ENCODE assay signal across 8 mouse cellular contexts in the genomic region with DNA sequence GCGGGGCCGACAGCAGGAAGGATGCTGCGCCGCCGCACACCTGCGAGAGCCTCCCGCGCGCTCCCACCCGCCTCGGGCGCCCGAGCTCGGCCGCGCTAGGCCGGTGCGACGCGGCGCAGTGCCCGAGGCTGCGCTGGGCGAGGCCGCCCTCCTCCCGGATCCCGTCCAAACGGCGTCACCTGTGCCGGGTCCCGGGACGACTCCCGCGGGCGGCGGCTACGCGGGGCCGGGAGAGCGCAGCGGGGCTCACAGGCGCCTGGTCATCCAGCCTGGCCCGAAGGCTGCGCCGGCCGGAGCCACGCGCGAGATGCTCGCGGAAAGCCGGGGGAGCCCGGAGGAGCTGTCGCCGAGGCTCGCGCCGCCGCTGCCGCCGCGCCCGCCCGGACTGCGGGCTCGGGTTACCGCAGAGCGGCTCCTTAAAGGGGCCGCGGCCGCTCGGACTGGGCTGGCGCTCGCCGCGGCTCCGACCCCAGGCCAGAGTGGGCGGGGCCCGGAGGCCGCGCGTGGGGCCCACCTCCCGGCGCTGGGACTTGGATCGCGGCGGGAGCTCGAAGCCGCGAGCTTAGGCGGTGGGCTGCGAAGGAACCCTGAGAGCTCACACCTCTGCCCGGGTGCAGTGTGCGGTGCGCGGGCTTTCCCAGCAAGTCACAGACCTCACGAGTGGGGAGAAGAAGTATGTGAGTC. TPM values are rescaled to one million over a fixed set of nuclear protein-coding genes. Genes with fewer than 3 reads are reported as not detected.
DNase-seq lines count a peak whose midpoint lies in the region; ATAC-seq and TF ChIP-seq lines count a peak whose summit lies in the region.

No protein-coding gene starts in this region.

- peak overlapping the region; percentile 73 for H3K4me3 ChIP-seq in left cerebral cortex, adult 2 months
- peak overlapping the region; percentile 75 for H3K4me3 ChIP-seq in intestine, embryonic 16.5 days (ENCODE audit: low read length)
- peak overlapping the region; percentile 96 for H3K4me3 ChIP-seq in liver, embryonic 12.5 days

- intact Hi-C loops in left cerebral cortex, adult 2 months (cut with DNase I) = loop anchor here (2.0 kb wide), 2 partner anchors 28 to 92 kb away; a partner anchor contains a TSS
- intact Hi-C loops in gastrocnemius, postnatal 14 days (cut with DNase I; ENCODE audit: low total_unique reads) = no loop called here

- peak overlapping the region; percentile 71 for H3K9ac ChIP-seq in intestine, embryonic 16.5 days (ENCODE audit: low read depth, low read length)
- H3K9ac ChIP-seq in liver, embryonic 12.5 days = peak overlapping the region; percentile 99

- H3K27ac ChIP-seq in left cerebral cortex, adult 2 months = peak overlapping the region; percentile 89
- peak overlapping the region; percentile 64 for H3K27ac ChIP-seq in intestine, embryonic 16.5 days (ENCODE audit: low read length)
- peak overlapping the region; percentile 95 for H3K27ac ChIP-seq in liver, embryonic 12.5 days

- H3K9me3 ChIP-seq in intestine, embryonic 16.5 days (ENCODE audit: control insufficient read depth, low read length) = no peaks in the 10 kb centered on the region
- H3K9me3 ChIP-seq in liver, embryonic 12.5 days (replicated peaks) = no peaks in the 10 kb centered on the region

- H3K36me3 ChIP-seq in intestine, embryonic 16.5 days (ENCODE audit: control insufficient read depth, insufficient read depth, low read length) = no peaks in the 10 kb centered on the region
- peaks cover 21% of the 10 kb centered on the region for H3K36me3 ChIP-seq in liver, embryonic 12.5 days

- WGBS in intestine, embryonic 16.5 days = under 1% methylated on average over 97 of the region's 97 CpGs
- 5% methylated on average over 83 of the region's 97 CpGs for WGBS in liver, embryonic 12.5 days (ENCODE audit: insufficient replicate concordance)

- H3K4me2 ChIP-seq in intestine, embryonic 16.5 days (ENCODE audit: low read depth, low read length) = peak overlapping the region; percentile 99
- H3K4me2 ChIP-seq in liver, embryonic 12.5 days = peak overlapping the region; percentile 97

- peaks cover 25% of the 10 kb centered on the region for H3K27me3 ChIP-seq in intestine, embryonic 16.5 days (replicated peaks; ENCODE audit: control insufficient read depth, insufficient read depth, low read length)
- H3K27me3 ChIP-seq in liver, embryonic 12.5 days (replicated peaks) = peaks cover 12% of the 10 kb centered on the region; the same call in 1 of the 2 replicates

- no peak for TF ChIP-seq CTCF in left cerebral cortex, adult 2 months (IDR thresholded peaks at IDR 0.05)

- ATAC-seq in intestine, embryonic 16.5 days = peak; percentile 93
- ATAC-seq in liver, embryonic 12.5 days = peak; percentile 75
- 0 out of 2 replicates have a peak, but pooled peaks have one; percentile 17 for ATAC-seq in monocyte, adult 5-6 weeks (replicated peaks; ENCODE audit: insufficient number of reproducible peaks, low FRiP score, low TSS enrichment, poor library complexity, severe bottlenecking)

- DNase-seq in left cerebral cortex, adult 2 months (ENCODE audit: extremely low spot score in 1 of 2, low spot score in 2 of 2) = peak; percentile 55 to 58
- no peak for DNase-seq in left cerebral cortex, adult 9 months (ENCODE audit: low spot score in 2 of 2)
- peak; percentile 47 for DNase-seq in embryo, embryonic 10 days (ENCODE audit: low spot score)
- DNase-seq in gastrocnemius, postnatal 14 days = peak; percentile 71
- peak; percentile 56 to 80 for DNase-seq in spleen, postnatal 4 days (ENCODE audit: low spot score in 2 of 2)

- H3K4me1 ChIP-seq in intestine, embryonic 16.5 days (ENCODE audit: control insufficient read depth, insufficient read depth, low read length) = peaks cover 8% of the 10 kb centered on the region
- peaks cover 81% of the 10 kb centered on the region for H3K4me1 ChIP-seq in liver, embryonic 12.5 days

RNA-seq across cellular contexts. Expression of a gene that starts 20.2 kb away (rescaled TPM):
- total RNA-seq in left cerebral cortex, adult 2 months (2021) = 10 to 100 TPM; 46.6 to 51.7 TPM
- 1 to 10 TPM; 9.4 to 9.5 TPM for total RNA-seq in gastrocnemius, postnatal 14 days (2021)
- polyA plus RNA-seq in intestine, embryonic 16.5 days (2015; fragmentation: Nextera tagmentation; extraction: Ambion mirVana) = 1.3 TPM in 2 replicates
- 29.8 and 32.2 TPM in 2 replicates for polyA plus RNA-seq in liver, embryonic 12.5 days (2016; fragmentation: Nextera tagmentation; extraction: Ambion mirVana)
- total RNA-seq in monocyte, adult 5-6 weeks (2017) = 0.11 to 1.0 TPM in 2 of 3 replicates, not detected in the other

RNA-seq across cellular contexts. Expression of a gene that starts 28.9 kb away (rescaled TPM):
- total RNA-seq in left cerebral cortex, adult 2 months (2021) = 10 to 100 TPM; 13.9 to 15.6 TPM
- 10 to 100 TPM in 1 of 2 experiments, 1 to 10 TPM in 1; 8.7 to 12.4 TPM for total RNA-seq in gastrocnemius, postnatal 14 days (2021)
- 39.5 and 41.3 TPM in 2 replicates for polyA plus RNA-seq in intestine, embryonic 16.5 days (2015; fragmentation: Nextera tagmentation; extraction: Ambion mirVana)
- 18.1 and 20.0 TPM in 2 replicates for polyA plus RNA-seq in liver, embryonic 12.5 days (2016; fragmentation: Nextera tagmentation; extraction: Ambion mirVana)
- 4.5 to 9.3 TPM (median 6.5 TPM) in 3 replicates for total RNA-seq in monocyte, adult 5-6 weeks (2017)

Comparison
In these comparisons a context has a peak if more than half of its experiments do, and no peak if none do; other contexts are left out.
1. DNase-seq: peak in left cerebral cortex, adult 2 months (2 of 2), embryo, embryonic 10 days (single experiment), gastrocnemius, postnatal 14 days (single experiment) and spleen, postnatal 4 days (2 of 2); none in left cerebral cortex, adult 9 months (0 of 2).
2. ATAC-seq: peak in every context shown above with its lines; median percentile 93 in intestine, embryonic 16.5 days; 75 in liver, embryonic 12.5 days; 17 in monocyte, adult 5-6 weeks.
3. RNA of a gene that starts 20.2 kb away (total RNA-seq): 46.6 to 51.7 TPM in left cerebral cortex, adult 2 months; 9.4 to 9.5 TPM in gastrocnemius, postnatal 14 days and 0.11 to 1.0 TPM in monocyte, adult 5-6 weeks; every median in the first group is over 4 times any median in the second.
4. Peak in every context shown above with its lines, with median percentiles within 50 percentile points of each other: H3K27ac ChIP-seq and H3K4me3 ChIP-seq.